Mouse (Mus musculus): ENCODE data around the gene Ssbp4. TPM values are rescaled to one million over a fixed set of nuclear protein-coding genes. Genes with fewer than 3 reads are reported as not detected.

The Ssbp4 gene
- polyA plus RNA-seq (2012; ENCODE audit: low replicate concordance), result 1,745 and 3,628 TPM in 2 replicates

DNA sequence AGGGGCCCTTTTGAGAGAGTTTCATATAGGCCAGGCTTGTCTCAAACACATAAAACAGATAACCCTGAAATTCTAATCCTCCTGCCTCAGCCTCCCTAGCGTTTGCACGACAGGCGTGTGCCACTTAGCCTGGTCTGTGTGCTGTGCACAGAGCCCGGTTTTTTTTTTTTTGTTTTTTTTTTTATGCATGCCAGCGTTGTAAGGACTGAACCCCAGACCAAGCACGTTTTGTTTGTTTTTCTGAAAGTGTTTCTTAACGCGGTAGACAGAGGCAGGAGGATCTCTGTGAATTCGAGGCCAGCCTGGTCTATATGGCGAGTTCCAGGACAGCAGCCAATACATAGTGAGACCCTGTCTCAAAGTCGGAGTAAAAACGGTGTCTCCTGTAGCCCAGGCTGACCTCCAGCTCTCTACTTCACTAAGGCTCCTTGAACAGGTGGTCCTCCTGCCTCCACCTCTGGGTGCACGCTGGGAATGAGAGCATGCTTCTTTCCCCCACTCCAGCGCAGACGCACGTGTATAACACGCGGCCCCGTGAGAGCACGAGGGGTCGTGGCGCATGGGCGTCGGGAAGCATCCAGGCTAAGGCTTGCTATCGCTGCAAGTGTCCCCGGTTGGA is at the start of gene Ssbp4:
Gene Ssbp4, minus strand, starts transcription at position 124 of the 619 bp plus-strand sequence.

DNA sequence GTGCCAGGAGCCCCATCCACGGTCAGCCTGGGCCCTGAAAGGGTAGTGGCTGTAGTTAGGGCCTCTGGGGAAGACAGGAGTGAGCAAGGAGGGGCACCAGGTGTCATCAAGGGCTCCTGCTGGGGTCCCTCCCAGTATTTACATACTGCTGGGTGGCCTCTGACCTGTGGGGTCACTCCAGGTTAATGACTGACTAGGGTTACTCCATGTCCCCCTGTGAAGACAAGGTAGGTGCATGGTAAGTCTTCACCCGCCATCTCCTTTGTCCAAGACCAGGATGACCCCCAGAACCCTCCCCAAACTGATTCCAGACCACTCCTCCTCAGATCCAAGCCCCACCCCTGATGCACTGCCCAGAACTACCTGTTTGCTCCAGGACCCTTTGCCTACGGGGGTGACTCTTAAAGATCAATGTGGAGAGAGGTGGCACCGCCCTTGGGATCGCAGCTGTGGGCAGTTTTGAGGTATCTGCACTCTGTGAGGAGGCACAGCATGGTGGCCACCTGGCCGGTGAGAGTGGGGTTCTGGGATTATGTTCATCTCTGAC is 23.7 kb upstream of the Ssbp4 start, which contains the start of gene Gdf15:
Gene Gdf15, minus strand, starts transcription at position 111 of the 547 bp plus-strand sequence.

DNA sequence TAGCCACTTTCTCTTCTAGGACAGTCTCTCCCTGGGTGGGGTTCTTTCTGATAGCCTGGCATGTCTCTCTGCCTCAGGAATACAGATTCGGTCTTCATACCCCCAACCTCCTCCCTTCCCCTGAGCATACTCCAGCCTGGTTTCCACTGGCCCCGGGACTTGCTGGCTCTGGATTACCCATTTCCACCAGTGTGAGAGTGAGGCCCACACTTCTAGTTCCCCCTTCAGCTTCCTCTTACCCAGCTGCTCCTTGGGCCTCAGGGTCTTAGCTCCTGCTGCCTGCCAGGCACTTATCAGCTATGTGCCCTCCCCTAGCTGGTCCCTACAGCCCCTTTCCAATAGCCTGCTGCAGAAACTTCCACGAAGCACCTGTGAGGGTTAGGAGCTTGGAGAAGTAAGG is 7.2 kb upstream of the Ssbp4 start, which contains the start of gene Lrrc25:
Gene Lrrc25, plus strand, starts transcription at position 262 of the 400 bp plus-strand sequence.

GRCm38 (mm10) chr8:70593961-70594609 is 14.6 kb downstream of the Ssbp4 start, which contains the start of gene Isyna1:
Gene Isyna1 (plus strand): TSS chr8:70594373.

Other genes with a start within 250 kb of the Ssbp4 start
- gene Comp, start 235.3 kb downstream of the Ssbp4 start, polyA plus RNA-seq (2012; ENCODE audit: low replicate concordance), result not detected in 2 replicates
- gene Crtc1, start 169.3 kb downstream of the Ssbp4 start, polyA plus RNA-seq (2012; ENCODE audit: low replicate concordance), result 25.6 and 26.0 TPM in 2 replicates
- gene Klhl26, start 131.9 kb downstream of the Ssbp4 start, polyA plus RNA-seq (2012; ENCODE audit: low replicate concordance), result 4.6 and 9.6 TPM in 2 replicates
- not detected in 2 replicates for gene Tmem59l, start 121.5 kb downstream of the Ssbp4 start, polyA plus RNA-seq (2012; ENCODE audit: low replicate concordance)
- gene Crlf1, start 115.7 kb downstream of the Ssbp4 start, polyA plus RNA-seq (2012; ENCODE audit: low replicate concordance), result 3.6 and 4.1 TPM in 2 replicates
- gene Rex1bd, start 102.1 kb downstream of the Ssbp4 start, polyA plus RNA-seq (2012; ENCODE audit: low replicate concordance), result 130 and 308 TPM in 2 replicates
- gene Uba52, start 98.1 kb downstream of the Ssbp4 start, polyA plus RNA-seq (2012; ENCODE audit: low replicate concordance), result 338 and 558 TPM in 2 replicates
- 1,600 and 2,800 TPM in 2 replicates for gene Fkbp8, start 81.1 kb downstream of the Ssbp4 start, polyA plus RNA-seq (2012; ENCODE audit: low replicate concordance)
- 30.5 and 31.3 TPM in 2 replicates for gene Kxd1, start 80.9 kb downstream of the Ssbp4 start, polyA plus RNA-seq (2012; ENCODE audit: low replicate concordance)
- 42.1 and 42.5 TPM in 2 replicates for gene Ell, start 69.4 kb downstream of the Ssbp4 start, polyA plus RNA-seq (2012; ENCODE audit: low replicate concordance)
- 253 and 312 TPM in 2 replicates for gene Isyna1, start 14.5 kb downstream of the Ssbp4 start, polyA plus RNA-seq (2012; ENCODE audit: low replicate concordance)
- 12.7 and 15.0 TPM in 2 replicates for gene Lrrc25, start 7.3 kb upstream of the Ssbp4 start, polyA plus RNA-seq (2012; ENCODE audit: low replicate concordance)
- 8.6 and 17.1 TPM in 2 replicates for gene Gdf15, start 23.6 kb upstream of the Ssbp4 start, polyA plus RNA-seq (2012; ENCODE audit: low replicate concordance)
- gene Pgpep1, start 51.5 kb upstream of the Ssbp4 start, polyA plus RNA-seq (2012; ENCODE audit: low replicate concordance), result 3.0 and 4.7 TPM in 2 replicates
- gene Lsm4, start 64.4 kb upstream of the Ssbp4 start, polyA plus RNA-seq (2012; ENCODE audit: low replicate concordance), result 259 and 742 TPM in 2 replicates
- gene Jund, start 90.1 kb upstream of the Ssbp4 start, polyA plus RNA-seq (2012; ENCODE audit: low replicate concordance), result 585 and 1,357 TPM in 2 replicates
- gene Iqcn, start 94.6 kb upstream of the Ssbp4 start, polyA plus RNA-seq (2012; ENCODE audit: low replicate concordance), result not detected in 2 replicates
- gene Gm3336, start 109.7 kb upstream of the Ssbp4 start, polyA plus RNA-seq (2012; ENCODE audit: low replicate concordance), result not detected in 2 replicates
- 0.76 and 0.99 TPM in 2 replicates for gene Pde4c, start 114.8 kb upstream of the Ssbp4 start, polyA plus RNA-seq (2012; ENCODE audit: low replicate concordance)
- gene Rab3a, start 145.8 kb upstream of the Ssbp4 start, polyA plus RNA-seq (2012; ENCODE audit: low replicate concordance), result 20.7 and 31.8 TPM in 2 replicates
- gene Mpv17l2, start 152.1 kb upstream of the Ssbp4 start, polyA plus RNA-seq (2012; ENCODE audit: low replicate concordance), result 124 and 154 TPM in 2 replicates
- gene Pik3r2, start 167.8 kb upstream of the Ssbp4 start, polyA plus RNA-seq (2012; ENCODE audit: low replicate concordance), result 120 and 128 TPM in 2 replicates
- 318 and 530 TPM in 2 replicates for gene Mast3, start 196.2 kb upstream of the Ssbp4 start, polyA plus RNA-seq (2012; ENCODE audit: low replicate concordance)
- gene Il12rb1, start 199.6 kb upstream of the Ssbp4 start, polyA plus RNA-seq (2012; ENCODE audit: low replicate concordance), result 1.1 and 2.2 TPM in 2 replicates
- 99.3 and 171 TPM in 2 replicates for gene Arrdc2, start 230.8 kb upstream of the Ssbp4 start, polyA plus RNA-seq (2012; ENCODE audit: low replicate concordance)

All from leukemia stem cell, adult 10-12 weeks (primary cell).